Comparison of ENCODE assay signal across 9 mouse cellular contexts in genomic region chr3:37722487-37723060, GRCm38 (mm10). TPM values are rescaled to one million over a fixed set of nuclear protein-coding genes. Genes with fewer than 3 reads are reported as not detected.
A peak's percentile ranks its signal among the peaks of the same experiment; 100 is the strongest.
DNase-seq lines count a peak whose midpoint lies in the region; ATAC-seq lines count a peak whose summit lies in the region.
"Had no signal": no experiment of that assay in that cellular context is flagged by ENCODE, and none has a peak within 500 bp of the region (broad histone marks: within the 10 kb centered on the region; RNA-seq: fewer than 3 reads in every experiment).

No protein-coding gene starts in this region.

- no peaks in the 10 kb centered on the region for H3K36me3 ChIP-seq in heart, embryonic 15.5 days
- no peaks in the 10 kb centered on the region for H3K36me3 ChIP-seq in hindbrain, embryonic 12.5 days
- no peaks in the 10 kb centered on the region for H3K36me3 ChIP-seq in midbrain, embryonic 13.5 days

- H3K4me1 ChIP-seq in heart, embryonic 15.5 days (replicated peaks) = peaks cover 18% of the 10 kb centered on the region
- no peaks in the 10 kb centered on the region for H3K4me1 ChIP-seq in brown adipose tissue, adult 24 weeks (ENCODE audit: control insufficient read depth, insufficient read depth, insufficient read length, low read length)
- H3K4me1 ChIP-seq in hindbrain, embryonic 12.5 days = peaks cover 23% of the 10 kb centered on the region
- H3K4me1 ChIP-seq in midbrain, embryonic 13.5 days (replicated peaks) = peaks cover 20% of the 10 kb centered on the region

- H3K4me2 ChIP-seq in heart, embryonic 15.5 days = peak overlapping the region; percentile 83
- H3K4me2 ChIP-seq in hindbrain, embryonic 12.5 days (replicated peaks) = peak overlapping the region; percentile 65
- H3K4me2 ChIP-seq in midbrain, embryonic 13.5 days (replicated peaks) = peak overlapping the region; percentile 75

- H3K4me3 ChIP-seq in heart, embryonic 15.5 days = no peak overlapping the region
- H3K4me3 ChIP-seq in brown adipose tissue, adult 24 weeks (ENCODE audit: insufficient read depth, low read depth, low read length) = peak overlapping the region; percentile 39
- H3K4me3 ChIP-seq in hindbrain, embryonic 12.5 days = peak overlapping the region; percentile 35; the same call in 1 of the 2 replicates
- H3K4me3 ChIP-seq in midbrain, embryonic 13.5 days (replicated peaks) = peak overlapping the region; percentile 48

- no peak overlapping the region for H3K9ac ChIP-seq in heart, embryonic 15.5 days
- 0 out of 2 replicates have a peak overlapping the region, but pooled peaks have one; percentile 29 for H3K9ac ChIP-seq in hindbrain, embryonic 12.5 days
- peak overlapping the region; percentile 70; the same call in 1 of the 2 replicates for H3K9ac ChIP-seq in midbrain, embryonic 13.5 days (replicated peaks)

- WGBS in heart, embryonic 15.5 days = 64% methylated on average over 12 of the region's 12 CpGs
- WGBS in hindbrain, embryonic 12.5 days = 48% methylated on average over 12 of the region's 12 CpGs
- WGBS in midbrain, embryonic 13.5 days = 51% methylated on average over 12 of the region's 12 CpGs

- no peak for ATAC-seq in heart, embryonic 15.5 days (replicated peaks; ENCODE audit: insufficient number of reproducible peaks, insufficient read depth, low FRiP score, low read depth)
- ATAC-seq in hindbrain, embryonic 12.5 days (ENCODE audit: low FRiP score) = no peak
- ATAC-seq in midbrain, embryonic 13.5 days = no peak

- H3K9me3 ChIP-seq in heart, embryonic 15.5 days (replicated peaks) = no peaks in the 10 kb centered on the region
- H3K9me3 ChIP-seq in hindbrain, embryonic 12.5 days (replicated peaks) = no peaks in the 10 kb centered on the region
- no peaks in the 10 kb centered on the region for H3K9me3 ChIP-seq in midbrain, embryonic 13.5 days

- DNase-seq in heart, postnatal 36 days = no peak
- no peak for DNase-seq in cerebellum, adult 18-20 months
- no peak for DNase-seq in gastrocnemius, postnatal 25 days
- no peak for DNase-seq in adrenal gland, postnatal 4 days (ENCODE audit: low spot score in 2 of 2)

- no peak overlapping the region for H3K27ac ChIP-seq in heart, embryonic 15.5 days
- no peak overlapping the region for H3K27ac ChIP-seq in brown adipose tissue, adult 24 weeks (replicated peaks; ENCODE audit: low read depth, low read length)
- no peak overlapping the region; the same call in 1 of the 2 replicates for H3K27ac ChIP-seq in hindbrain, embryonic 12.5 days
- H3K27ac ChIP-seq in midbrain, embryonic 13.5 days = peak overlapping the region; percentile 68
- H3K27ac ChIP-seq: macrophage had no signal

- intact Hi-C loops in heart, postnatal 36 days (cut with DNase I) = no loop called here

- peaks cover 2% of the 10 kb centered on the region; the same call in 1 of the 2 replicates for H3K27me3 ChIP-seq in heart, embryonic 15.5 days
- peaks cover 18% of the 10 kb centered on the region for H3K27me3 ChIP-seq in hindbrain, embryonic 12.5 days
- peaks cover 18% of the 10 kb centered on the region; the same call in 1 of the 2 replicates for H3K27me3 ChIP-seq in midbrain, embryonic 13.5 days

RNA-seq across cellular contexts. Expression of gene Gm5148, which starts 1.7 kb away (rescaled TPM):
- 3.0 and 3.2 TPM in 2 replicates for polyA plus RNA-seq in heart, embryonic 15.5 days (2015; fragmentation: Nextera tagmentation; extraction: Ambion mirVana)
- under 1 TPM in 1 of 2 experiments, not detected in 1; 0.16 TPM for total RNA-seq in heart, postnatal 36 days (2021)
- polyA plus RNA-seq in brown adipose tissue, adult 24 weeks (2012; ENCODE audit: insufficient read depth, insufficient read length, missing spikeins) = 1.4 TPM in 1 of 2 replicates, not detected in the other
- polyA plus RNA-seq in hindbrain, embryonic 12.5 days (2016; fragmentation: Nextera tagmentation; extraction: Ambion mirVana) = 3.9 and 4.0 TPM in 2 replicates
- polyA plus RNA-seq in midbrain, embryonic 13.5 days (2015; fragmentation: Nextera tagmentation; extraction: Ambion mirVana) = 6.0 and 9.6 TPM in 2 replicates
- under 1 TPM in 1 of 2 experiments, not detected in 1; 0.18 TPM for total RNA-seq in gastrocnemius, postnatal 25 days (2021)
- 1 to 10 TPM in 1 of 2 experiments, under 1 TPM in 1; 0.40 to 1.1 TPM for total RNA-seq in adrenal gland, postnatal 4 days (2021)
